ENCODE assay signal across 21 mouse cellular contexts in genomic region chr15:38577691-38578090, GRCm38 (mm10).
DNase-seq lines count a peak whose midpoint lies in the region; ATAC-seq and TF ChIP-seq lines count a peak whose summit lies in the region.
"Had no signal": no experiment of that assay in that cellular context is flagged by ENCODE, and none has a peak within 500 bp of the region (broad histone marks: within the 10 kb centered on the region; RNA-seq: fewer than 3 reads in every experiment).

No protein-coding gene starts in this region.

- no peaks in the 10 kb centered on the region for H3K4me1 ChIP-seq in midbrain, embryonic 11.5 days (ENCODE audit: control insufficient read depth, insufficient read depth, low read length)
- no peaks in the 10 kb centered on the region for H3K4me1 ChIP-seq in midbrain, postnatal 0 days (ENCODE audit: insufficient read depth, low read length)

- H3K9ac ChIP-seq in midbrain, embryonic 11.5 days (ENCODE audit: low read length), result no peak overlapping the region
- H3K9ac ChIP-seq in midbrain, postnatal 0 days (replicated peaks; ENCODE audit: low read length, poor library complexity, severe bottlenecking), result no peak overlapping the region

- no peaks in the 10 kb centered on the region for H3K9me3 ChIP-seq in midbrain, embryonic 11.5 days (ENCODE audit: control insufficient read depth, low read length)
- H3K9me3 ChIP-seq in midbrain, postnatal 0 days (ENCODE audit: low read length), result no peaks in the 10 kb centered on the region
- H3K9me3 ChIP-seq: G1E had no signal

- H3K4me2 ChIP-seq in midbrain, embryonic 11.5 days, result no peak overlapping the region
- H3K4me2 ChIP-seq in midbrain, postnatal 0 days (ENCODE audit: low read depth, low read length, poor library complexity, severe bottlenecking), result no peak overlapping the region

- H3K27me3 ChIP-seq in midbrain, embryonic 11.5 days (ENCODE audit: control insufficient read depth, insufficient read depth, low read length), result no peaks in the 10 kb centered on the region
- H3K27me3 ChIP-seq in midbrain, postnatal 0 days (ENCODE audit: insufficient read depth, low read length), result no peaks in the 10 kb centered on the region
- H3K27me3 ChIP-seq: CH12.LX, Patski had no signal

- H3K27ac ChIP-seq in midbrain, embryonic 11.5 days (ENCODE audit: low read depth, low read length), result no peak overlapping the region
- no peak overlapping the region for H3K27ac ChIP-seq in midbrain, postnatal 0 days (ENCODE audit: low read depth, low read length)

- ATAC-seq in midbrain, embryonic 11.5 days (ENCODE audit: low FRiP score), result no peak
- ATAC-seq in midbrain, postnatal 0 days (ENCODE audit: low FRiP score), result no peak
- ATAC-seq in monocyte, adult 5-6 weeks (replicated peaks; ENCODE audit: insufficient number of reproducible peaks, low FRiP score, low TSS enrichment, poor library complexity, severe bottlenecking), result 0 out of 2 replicates have a peak, but pooled peaks have one; percentile 9
- ATAC-seq: activated CD4-positive, CD25-positive, alpha-beta regulatory T cell, adult 4 months; CD4-positive, CD25-positive, alpha-beta regulatory T cell, adult 4 months; Patski had no signal

- peak; percentile 78 for DNase-seq in heart, adult 11 months
- DNase-seq in heart, postnatal 14 days, result no peak
- DNase-seq in midbrain, embryonic 11.5 days (ENCODE audit: low spot score, missing footprints), result peak; percentile 67
- DNase-seq in midbrain, postnatal 0 days (ENCODE audit: low spot score), result no peak
- DNase-seq in kidney, postnatal 25 days, result no peak
- DNase-seq: adrenal gland, adult 2 months; adrenal gland, adult 8-10 months; adrenal gland, postnatal 10 days; adrenal gland, postnatal 14 days; adrenal gland, postnatal 25 days; adrenal gland, postnatal 36 days; B cell, adult 2 months; cerebellum, adult 11 months; cerebellum, adult 11-12 months; cerebellum, adult 18-20 months had no signal

- H3K4me3 ChIP-seq in midbrain, embryonic 11.5 days (ENCODE audit: low read depth, low read length), result no peak overlapping the region
- H3K4me3 ChIP-seq in midbrain, postnatal 0 days (ENCODE audit: low read depth, low read length), result no peak overlapping the region

- 94% methylated on average over 4 of the region's 4 CpGs for WGBS in midbrain, embryonic 11.5 days
- WGBS in midbrain, postnatal 0 days, result 95% methylated on average over 4 of the region's 4 CpGs

- H3K36me3 ChIP-seq in midbrain, embryonic 11.5 days (ENCODE audit: control insufficient read depth, insufficient read depth, low read length), result no peaks in the 10 kb centered on the region
- H3K36me3 ChIP-seq in midbrain, postnatal 0 days (ENCODE audit: insufficient read depth, low read length), result no peaks in the 10 kb centered on the region
- H3K36me3 ChIP-seq: G1E had no signal

- no peak for TF ChIP-seq CTCF in midbrain, postnatal 0 days (IDR thresholded peaks at IDR 0.05)

- intact Hi-C loops in heart, postnatal 14 days (cut with DNase I), result no loop called here

Comparison
In these comparisons a context has a peak if more than half of its experiments do, and no peak if none do; other contexts are left out.
1. DNase-seq: peak in heart, adult 11 months (single experiment) and midbrain, embryonic 11.5 days (single experiment); none in heart, postnatal 14 days (0 of 2), midbrain, postnatal 0 days (single experiment) and kidney, postnatal 25 days (0 of 2).